Mouse (Mus musculus) spleen, adult 18-20 months (tissue): ENCODE data around the gene Gm5127.

ENCODE experiments used
- DNase-seq, 2 experiments: peaks; one replicate each; pipeline ENCODE4 v3.0.0; 2022; ENCODE audit warnings: mixed read lengths in 2 of 2

The Gm5127 gene

DNA sequence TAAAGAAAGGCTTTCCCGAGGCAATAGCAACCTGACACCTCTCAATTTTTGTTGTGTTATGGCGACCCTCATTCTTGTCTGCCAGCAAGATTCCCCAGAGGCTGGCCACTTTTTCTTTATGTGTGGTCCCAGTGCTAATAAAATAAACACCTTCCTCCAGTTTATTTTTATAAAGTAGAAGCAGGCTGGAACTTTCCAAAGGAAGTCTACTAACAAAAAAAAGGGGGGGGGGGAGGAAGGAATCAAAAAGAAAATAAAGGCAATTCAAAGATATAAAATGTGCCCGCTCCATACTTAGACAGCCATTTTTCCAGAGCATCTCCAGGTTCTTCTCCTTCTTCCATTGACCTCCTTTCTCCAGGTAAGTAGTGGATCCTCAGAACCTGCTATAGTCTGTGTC is at the start of gene Gm5127:
Gene Gm5127, plus strand, starts transcription at position 301 of the 400 bp plus-strand sequence.
- no peak for DNase-seq

DNA sequence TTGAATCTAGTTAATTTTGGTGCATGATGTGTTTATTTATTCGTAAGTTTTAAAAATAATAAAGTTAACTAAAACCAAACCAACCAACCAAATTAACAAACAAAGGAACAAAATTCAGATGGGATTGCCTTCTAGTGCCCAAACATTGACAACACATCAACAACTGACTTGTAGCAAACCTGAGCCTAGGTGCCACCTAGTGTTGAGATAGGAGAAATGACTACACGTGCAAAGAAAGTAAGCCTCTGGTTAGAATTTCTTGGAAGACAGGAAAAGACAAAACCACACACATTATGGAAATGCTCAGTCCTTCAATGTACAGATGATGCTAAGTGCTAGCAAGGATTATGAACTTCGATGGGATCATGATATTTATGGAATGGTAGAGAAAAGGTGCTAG is 46.6 kb upstream of the Gm5127 start:
- no peak for DNase-seq

DNA sequence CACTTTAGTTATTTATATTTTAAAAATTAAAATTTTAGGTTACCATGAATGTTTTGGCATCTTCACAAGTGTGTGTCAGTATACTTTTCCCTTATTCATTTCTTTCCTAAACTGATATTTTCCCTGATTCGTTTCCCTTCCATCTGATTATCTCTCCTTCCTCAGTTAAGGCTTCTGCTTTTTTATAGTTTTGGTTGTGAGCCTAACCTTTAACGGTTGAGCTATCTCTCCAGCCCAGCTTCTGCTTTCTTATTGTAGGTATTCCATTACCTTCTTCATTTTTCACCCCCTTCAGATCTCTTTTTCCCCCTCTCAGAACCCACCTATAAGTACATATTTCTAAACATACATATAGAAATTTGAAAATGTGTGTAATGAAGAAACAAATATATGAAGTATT is 27.5 kb upstream of the Gm5127 start:
- no peak for DNase-seq

DNA sequence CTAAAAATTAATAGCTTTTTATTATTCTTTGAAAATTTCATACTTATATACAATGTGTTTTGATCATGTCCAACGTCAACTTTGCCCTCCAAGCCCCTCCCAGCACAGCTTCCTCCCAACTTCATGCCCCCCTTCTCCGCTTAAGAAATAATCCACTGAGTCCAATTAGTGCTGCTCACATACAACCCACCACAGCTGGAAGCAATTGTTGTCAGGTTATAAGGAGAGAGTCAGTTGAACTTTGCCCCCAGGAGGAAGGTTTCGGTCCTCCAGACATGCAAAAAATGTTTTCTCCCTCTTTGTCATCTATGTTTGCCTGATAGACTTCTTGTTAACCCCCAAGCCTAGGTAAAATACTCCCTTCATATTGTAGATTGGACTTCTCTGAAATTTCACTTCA is 4.0 kb upstream of the Gm5127 start:
- DNase-seq, result no peak

DNA sequence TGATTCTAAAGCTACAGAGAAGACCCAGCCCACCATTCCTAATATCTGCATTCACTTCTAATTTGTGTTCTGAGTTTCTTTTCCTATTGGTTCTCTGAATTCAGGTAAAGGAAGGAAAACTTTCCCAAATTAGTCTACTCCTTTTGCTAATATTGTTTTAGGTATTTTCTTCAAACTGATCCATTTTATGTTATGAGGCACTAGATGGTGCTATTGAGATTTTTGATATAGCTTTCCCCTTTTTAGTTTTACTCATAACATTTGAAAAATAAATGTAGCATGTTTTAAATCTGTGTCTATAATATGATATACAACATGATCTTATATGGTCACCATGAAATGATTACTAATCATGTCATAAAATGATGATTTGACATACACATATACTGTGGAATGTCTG is 2.6 kb upstream of the Gm5127 start:
- DNase-seq, result no peak

DNA sequence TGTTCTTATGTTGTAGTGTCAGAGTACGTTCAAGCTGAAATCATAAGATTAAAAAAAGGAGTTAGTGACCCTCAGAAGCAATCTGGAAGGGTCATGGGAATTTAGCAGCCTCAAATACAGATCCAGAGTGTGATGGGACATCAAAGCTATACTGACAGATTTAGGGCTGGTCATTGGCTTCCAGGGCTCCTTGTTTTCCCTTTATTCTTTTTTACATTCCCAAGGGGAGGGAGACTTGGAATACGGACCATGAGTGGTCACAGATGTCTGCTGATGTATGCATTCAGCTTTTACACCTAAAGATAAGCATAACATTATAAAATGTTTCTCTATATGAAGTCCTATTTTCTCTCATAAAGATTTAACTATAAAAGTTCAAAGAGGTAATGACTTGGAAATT is 789 bp upstream of the Gm5127 start:
- DNase-seq, result no peak

DNA sequence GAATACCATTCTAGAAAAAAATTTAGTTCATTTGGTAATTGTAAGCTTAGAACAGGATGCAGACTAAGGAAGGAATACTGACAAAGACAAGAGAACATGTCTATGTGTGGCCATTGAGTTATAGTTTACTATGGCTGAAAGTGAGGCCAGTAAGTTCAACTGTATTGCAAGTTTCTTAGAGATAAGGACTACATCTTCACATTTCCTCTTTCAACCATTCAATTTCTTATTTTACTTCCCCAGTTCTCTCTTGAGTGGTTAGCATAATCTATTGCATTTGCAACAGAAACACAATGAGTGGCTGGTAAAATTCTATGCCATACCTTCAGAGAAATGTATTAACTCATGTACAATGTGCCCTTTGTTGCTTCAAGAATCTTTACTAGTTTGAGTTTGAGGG is 10.9 kb downstream of the Gm5127 start:
- no peak for DNase-seq

DNA sequence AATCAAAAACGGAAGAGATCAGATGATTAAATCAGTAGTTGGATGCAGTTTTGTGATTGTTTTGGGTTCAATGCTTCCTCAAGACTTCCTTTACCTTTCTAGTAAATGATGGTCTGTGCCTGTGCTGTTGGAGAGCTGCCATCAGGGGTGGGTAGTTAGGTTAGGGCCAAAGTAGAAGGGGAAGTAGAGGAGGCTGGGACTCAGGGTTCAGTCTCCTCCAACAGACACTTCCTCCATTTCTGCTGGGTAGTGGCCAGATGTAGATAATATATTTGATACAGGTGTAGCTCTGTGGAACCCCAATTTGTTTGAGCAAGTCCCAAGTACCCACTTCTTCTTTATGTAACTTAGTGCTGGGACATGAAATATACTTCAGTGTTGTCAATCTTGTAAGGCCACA is 12.9 kb downstream of the Gm5127 start:
- no peak for DNase-seq

DNA sequence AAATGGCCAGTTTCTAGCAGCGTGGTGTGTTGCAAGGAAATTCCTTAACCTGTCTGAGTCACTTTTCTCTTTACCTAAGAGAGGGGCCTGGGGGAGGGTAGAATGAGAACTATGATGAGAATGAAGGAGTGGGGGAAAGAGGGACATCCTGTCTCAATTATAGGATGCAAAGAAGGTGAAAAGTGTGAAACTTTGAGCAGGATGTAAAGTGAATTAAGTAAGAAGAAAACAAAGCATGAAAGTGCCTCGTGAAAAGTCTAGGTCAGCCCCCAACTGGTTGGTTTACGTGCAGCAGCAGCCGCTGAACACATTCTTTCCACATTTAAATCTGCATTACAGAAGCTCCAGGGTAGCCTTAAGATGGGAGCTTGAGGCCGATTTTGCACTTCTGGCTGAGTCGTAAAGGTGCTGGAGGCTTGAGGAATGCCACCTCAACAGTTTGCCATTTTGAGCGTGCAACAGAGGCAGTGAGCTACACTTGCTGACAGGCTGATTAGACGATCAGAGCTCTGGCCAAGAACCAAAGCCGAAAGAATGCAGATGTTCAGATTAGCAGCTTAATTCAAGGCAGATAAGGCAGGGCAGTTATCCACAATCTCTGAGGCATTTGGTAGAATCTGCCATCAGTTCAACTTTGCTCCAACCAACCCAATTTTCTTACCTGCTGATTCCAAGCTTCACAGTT is 19.7 kb downstream of the Gm5127 start:
- no peak for DNase-seq

DNA sequence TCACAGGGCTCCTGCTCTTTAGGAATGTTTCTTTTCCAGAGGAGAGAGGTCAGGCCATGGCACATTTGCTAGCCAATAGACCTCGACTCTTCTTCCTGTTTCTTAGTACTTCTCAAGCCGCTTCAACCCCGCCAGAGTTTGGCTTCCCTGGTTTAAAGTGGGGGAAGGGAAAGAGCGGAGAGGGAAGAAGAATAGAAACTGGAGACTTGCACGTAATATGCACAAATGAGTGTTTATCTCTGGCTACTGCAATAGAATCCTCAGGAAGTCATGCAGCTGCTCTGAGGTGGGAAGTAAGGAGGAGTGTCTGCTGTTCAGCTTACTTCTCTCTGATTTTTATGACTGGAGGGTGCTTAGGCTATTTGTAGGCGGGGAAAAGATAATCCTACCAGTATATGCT is 20.4 kb downstream of the Gm5127 start, which contains the start of gene Cysltr1:
Gene Cysltr1, minus strand, starts transcription at position 294 of the 400 bp plus-strand sequence.
- DNase-seq, result no peak

DNA sequence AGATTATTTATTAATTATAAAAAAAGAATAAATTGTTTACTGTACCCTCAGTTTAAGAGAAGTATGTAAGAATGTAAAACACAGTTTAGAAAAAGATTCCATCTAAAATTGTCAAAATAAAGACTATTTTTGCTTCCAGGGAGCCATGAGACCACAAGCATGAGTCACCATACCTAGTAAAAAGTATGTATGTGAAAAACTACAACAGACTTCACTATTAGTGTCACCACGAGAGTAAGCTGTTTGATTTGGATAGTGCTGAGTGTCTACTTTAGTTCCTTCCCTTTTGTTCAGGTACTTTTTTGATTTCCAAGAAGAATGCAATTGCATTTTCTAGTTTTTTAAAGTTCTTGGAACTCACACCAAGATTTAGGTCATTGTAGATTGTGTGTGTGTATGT is 39.5 kb downstream of the Gm5127 start:
- DNase-seq, result no peak

DNA sequence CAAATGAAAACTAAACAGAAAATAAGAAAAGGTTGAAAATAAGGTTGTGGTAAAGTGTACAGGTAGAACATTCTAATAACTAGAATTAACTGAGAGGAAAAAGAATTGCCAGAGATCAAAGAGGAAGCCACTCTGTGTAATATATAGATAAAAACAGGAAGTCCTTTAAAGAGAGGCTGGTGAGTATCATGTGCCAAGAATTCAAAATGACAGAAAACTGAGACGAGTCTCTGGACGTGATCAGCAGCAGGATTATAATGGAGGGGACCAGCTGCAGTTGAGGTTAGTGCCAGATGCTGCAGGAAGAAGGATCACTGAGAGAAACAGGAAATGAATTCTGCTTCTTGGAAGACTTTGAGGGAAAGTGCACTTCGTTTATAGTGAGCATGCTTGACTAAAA is 40.7 kb downstream of the Gm5127 start:
- DNase-seq, result no peak

DNA sequence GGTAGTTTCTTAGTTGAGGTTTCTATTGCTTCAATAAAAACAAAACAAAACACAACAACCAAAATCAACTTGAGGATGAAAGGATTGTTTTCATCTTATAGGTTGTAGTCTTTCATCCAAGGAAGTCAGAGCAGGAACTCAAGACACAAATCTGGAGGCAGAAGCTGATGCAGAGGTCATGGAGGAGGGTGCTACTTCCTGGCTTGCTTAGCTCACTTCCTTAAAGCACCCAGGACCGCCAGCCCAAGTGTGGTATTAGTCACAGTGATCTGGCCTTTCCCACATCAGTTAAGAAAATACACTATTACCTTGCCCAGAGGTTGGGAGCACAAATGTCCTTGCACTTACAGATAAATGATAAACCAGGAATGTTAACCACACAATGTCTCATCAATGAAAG is 45.5 kb downstream of the Gm5127 start:
- no peak for DNase-seq

DNA sequence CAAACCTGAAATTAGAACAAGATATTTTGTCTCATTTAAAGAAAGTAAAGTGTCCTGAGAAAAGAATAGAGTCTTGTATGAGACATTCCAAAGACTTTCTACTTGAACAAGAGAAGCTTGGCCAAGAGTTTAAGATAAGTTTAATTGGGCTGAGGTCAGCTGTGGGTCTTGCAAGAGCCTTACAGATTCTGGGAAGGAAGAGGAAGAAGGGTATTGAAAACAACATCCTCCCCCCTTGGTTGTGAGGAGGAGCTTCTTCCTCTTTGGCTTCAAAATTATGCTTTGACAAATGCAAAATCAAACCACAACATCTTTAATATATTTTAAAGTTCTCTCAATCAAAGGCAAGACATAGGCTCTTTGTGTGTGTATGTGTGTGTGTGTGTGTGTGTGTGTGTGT is 50.6 kb downstream of the Gm5127 start:
- DNase-seq, result no peak

DNA sequence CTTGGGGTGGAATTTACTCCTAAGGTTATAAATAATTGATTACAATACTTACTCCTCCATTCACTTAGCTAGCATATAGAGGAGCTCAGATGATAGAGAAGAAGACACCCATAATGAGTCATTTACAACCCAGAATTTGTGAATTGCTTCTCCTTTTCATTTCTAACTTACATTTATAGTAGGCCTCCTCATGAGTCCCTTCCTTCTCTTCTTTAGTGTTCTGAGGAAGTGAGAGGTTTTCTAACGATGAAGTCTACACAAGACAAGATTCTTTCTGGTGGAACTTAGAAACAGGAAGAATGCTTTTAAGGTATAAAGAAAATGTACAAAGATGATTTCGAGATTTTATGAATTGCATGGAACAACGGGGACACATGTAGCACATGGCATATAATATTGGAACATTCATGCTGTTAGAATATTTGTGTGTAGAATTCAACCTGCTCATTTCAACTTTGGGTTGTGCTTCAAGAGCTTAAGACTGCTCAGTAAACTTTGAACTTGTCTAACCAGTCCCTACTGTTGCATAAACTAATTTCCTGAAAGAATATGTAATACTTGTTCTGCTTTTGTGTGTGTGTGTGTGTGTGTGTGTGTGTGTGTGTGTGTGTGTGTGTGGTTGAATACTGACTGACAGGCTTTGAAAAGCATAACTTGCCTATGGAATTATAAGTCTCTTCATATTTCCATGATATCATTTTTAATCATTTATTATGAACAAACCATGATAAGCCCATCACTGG is 52.0 kb downstream of the Gm5127 start:
- no peak for DNase-seq

DNA sequence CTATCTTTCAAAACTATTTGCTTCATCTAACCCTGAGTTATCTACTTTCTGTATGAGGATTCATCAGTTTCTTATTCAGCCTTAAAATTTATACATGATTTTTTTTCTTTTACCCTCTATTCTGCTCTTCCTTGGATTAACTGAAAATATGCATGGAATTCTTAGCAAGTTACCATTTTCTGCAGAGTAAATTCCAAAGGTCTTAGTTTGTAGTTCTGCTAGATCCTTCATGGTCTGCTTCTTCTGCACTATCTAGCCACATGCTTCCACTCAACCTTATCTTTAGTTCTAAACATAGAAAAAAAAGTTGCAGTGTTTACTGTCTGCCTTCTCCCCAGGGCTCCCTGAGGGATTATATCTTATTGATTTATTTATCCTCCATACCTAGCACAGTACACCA is 79.1 kb downstream of the Gm5127 start:
- DNase-seq, result no peak

DNA sequence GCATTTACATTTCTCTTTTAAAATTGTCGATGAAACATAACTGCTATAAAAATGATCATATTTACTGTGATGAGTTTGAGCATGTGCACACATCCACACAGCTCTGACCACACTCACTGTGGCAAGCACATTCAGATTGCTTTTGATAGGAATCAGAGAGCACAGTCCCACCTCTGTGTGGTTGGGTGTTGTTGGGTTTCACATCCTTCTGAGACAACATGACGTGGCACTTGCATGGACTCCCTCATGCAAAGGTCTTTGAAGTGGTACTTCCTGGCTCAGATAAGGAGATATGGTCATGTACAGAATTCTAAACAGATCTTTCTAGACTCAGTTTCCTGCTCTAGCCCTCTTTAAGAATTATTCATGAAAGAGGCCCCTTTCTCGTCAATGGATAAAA is 121.6 kb downstream of the Gm5127 start:
- DNase-seq, result no peak

DNA sequence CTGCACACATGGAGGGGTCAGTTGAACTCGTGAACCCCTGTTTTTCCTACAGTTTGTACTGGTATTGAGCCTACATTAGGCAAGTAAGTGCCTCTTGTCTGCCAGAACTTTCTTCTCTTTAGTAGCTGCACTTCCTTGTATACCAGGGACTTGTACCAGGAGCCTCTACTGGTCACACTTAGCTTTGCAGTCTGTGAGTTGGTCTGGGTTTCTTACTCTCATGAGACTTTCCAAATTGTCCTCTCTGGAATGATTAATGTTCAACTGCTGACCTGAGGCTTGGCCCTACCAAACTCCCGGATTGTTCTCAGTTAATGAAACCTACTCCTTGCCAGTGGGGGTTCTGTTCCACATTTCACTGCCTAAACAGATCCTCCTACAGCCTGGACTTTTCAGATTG is 134.2 kb downstream of the Gm5127 start:
- no peak for DNase-seq

DNA sequence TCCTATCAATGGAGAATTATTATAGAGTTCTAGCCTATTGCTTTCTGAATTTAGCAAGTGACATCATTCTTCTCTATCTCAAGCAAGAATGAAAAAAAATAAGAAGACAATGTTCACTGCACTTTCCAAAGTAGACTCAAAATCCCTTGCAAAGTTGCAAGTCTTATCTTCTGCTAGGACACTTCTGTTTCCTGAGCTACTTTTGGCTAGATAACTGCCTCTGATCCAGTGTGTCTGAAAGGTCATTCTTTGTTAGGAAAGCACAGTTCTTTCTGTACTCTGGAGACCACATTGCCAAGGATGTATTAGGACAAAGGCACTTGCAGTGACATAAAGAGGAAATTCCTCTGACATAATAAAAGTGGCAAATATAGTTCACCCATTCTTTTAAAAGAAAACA is 159.3 kb downstream of the Gm5127 start:
- DNase-seq, result no peak

DNA sequence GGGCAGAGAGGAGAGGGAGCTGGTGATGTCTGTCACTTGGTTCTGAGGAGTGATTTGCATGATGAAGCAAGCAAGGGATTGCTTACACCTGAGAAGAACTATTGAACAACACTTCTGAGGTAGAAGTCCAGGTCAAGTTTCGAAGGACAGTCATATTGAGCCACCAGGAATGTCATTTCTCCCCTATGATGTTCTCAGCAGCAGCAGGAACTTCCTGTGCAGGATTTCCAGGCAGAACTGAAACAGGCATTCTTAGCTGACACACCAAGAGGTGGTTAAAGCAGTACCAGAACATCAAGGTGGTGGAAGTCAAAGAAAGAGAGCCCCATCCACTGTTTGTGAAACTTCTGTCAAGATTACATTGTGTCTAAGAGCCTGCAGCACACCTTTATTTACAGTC is 172.3 kb downstream of the Gm5127 start:
- no peak for DNase-seq
